Mouse (Mus musculus) B cell, adult 2 months (primary cell): ENCODE results near the gene Insig1.

Source experiments
- DNase-seq, 2 experiments: peaks; one replicate each; pipeline ENCODE4 v3.0.0; 2022

The Insig1 gene

DNA sequence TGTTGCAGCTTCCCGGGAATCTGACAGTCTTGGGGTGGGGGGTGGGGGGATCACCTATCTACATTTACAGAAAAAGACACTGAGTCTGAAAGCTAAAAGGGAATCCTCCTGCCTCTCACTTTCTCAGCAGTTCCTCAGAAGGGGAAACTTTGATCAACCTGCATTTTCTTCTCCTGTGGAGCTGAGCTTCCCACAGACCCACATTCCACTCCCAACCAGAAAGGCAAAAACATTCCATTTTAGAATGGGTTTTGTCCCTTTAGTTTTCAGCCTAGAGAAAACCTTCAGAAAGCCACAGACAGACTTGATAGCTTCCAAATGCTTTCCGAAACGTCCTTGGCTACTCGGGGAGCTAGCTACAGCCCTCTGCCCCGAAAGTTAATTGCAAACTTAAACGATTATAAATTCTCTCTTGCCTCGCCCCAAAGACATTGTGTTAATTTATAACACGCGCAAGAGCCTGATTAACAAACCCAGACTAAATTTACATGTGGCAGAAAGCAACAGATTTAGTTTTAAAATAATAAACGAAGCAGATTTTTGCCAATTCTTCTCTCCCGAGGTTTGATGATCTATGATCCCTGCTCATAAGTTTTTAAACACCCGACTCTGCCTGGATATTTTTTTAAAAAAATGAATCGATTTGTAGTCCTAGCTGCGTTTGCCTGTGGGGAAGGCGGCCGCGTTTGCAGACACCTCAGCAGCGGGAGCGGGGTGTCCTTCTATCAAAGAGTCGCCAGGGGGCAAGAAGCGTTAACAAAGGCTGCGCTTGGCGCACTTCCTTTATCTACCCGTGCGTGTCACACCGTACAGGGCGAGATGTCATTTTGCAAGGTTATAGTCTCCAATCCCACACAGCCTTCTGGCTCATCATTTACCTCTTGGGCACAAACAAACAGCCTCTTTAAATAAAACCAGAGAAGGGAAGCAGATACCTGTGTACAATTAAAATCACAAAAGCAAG, 51.6 kb downstream of the Insig1 start:
- DNase-seq: peak; percentile 76 to 80

DNA sequence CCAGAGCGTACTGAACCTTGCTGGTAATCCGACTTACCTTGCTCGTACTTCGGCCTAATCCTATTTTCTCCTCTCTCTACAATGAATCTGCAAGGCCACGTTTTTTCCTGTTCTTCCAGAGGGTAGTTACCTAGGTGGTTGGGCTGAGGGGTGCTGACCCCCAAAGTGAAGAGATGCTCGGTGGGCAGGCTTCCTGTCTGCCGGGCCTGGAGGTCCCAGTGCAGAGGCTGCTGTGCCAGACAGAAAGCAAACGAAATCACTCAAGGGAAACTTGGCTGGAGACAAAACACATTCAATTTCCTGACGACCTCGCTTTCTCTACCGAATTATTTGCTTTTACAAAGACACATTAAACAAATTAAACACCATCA, 52.3 kb downstream of the Insig1 start:
- DNase-seq: peak in 1 of 2 experiments; percentile 13

DNA sequence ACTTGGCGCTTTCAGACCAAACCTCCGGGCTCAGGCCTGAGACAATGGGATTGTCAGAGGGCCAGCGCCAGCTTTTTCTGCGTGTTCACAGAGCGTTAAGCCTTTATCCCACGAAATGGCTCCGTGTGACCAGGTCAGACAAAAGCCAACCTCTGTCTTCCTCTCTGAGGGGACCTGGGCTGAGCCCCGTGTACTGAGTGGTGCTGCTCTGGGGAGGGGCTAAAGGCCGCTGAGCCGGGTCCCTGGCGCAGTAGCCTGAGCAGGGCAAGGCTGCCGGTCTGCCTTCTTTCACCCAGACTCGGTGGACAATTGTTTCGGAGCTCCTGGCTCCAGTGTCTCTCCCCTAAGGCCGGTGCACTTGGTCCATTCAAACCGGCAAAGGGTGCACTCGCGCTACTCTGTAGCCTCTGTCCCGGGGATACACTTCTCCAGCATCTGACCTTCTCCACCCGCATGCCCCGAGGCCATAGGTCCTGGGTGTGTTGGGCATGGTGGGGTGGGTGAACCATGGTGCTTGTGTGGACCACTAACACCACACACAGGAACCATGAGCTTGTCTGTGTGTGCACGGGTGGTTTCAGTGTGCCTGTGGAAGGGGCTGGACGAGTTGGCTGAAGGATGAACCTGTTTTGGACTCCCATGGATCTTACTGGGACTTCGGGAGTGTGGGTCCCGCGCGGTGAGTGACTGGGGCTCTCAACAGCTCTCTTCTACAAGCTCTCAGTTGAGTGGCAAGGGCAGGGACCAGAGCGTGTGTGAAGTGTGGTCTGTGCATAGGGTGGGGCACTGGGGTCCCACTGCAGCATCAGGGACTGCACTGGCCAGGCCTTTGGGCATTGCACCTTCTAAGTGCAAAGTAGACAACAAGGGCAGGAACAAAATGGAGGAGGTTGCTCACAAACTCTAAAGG, 53.4 kb downstream of the Insig1 start:
- DNase-seq: peak in 1 of 2 experiments; percentile 5
